Mouse (Mus musculus) liver, embryonic 16.5 days (tissue): ENCODE results near the gene Hmgb4. TPM values are rescaled to one million over a fixed set of nuclear protein-coding genes. Genes with fewer than 3 reads are reported as not detected.

Experiments
- ATAC-seq: fragments of 200-750 bp; cut with Nextera tagmentation; 2 replicates; pipeline ENCODE4 v1.8.0; 2017; ENCODE audit warnings: low read depth, mild to moderate bottlenecking, moderate number of reproducible peaks, moderate library complexity
- H3K27ac ChIP-seq: fragments of 300-500 bp; sonication (generic); 2 replicates; pipeline ENCODE4 v1.5.1; 2014; ENCODE audit warnings: mild to moderate bottlenecking, low read length
- H3K27me3 ChIP-seq: fragments of 300-500 bp; sonication (generic); 2 replicates; pipeline ENCODE4 v1.6.1; 2014; ENCODE audit warnings: low read depth, low read length, mixed read lengths; ENCODE audit not compliant: control insufficient read depth, insufficient read depth
- H3K36me3 ChIP-seq: fragments of 300-500 bp; sonication (generic); 2 replicates; pipeline ENCODE4 v1.6.1; 2014; ENCODE audit warnings: mild to moderate bottlenecking; ENCODE audit not compliant: control insufficient read depth, insufficient read depth
- H3K4me1 ChIP-seq: fragments of 300-500 bp; sonication (generic); 2 replicates; pipeline ENCODE4 v1.6.1; 2014; ENCODE audit warnings: low read depth, low read length, mixed read lengths; ENCODE audit not compliant: control insufficient read depth
- H3K4me2 ChIP-seq: fragments of 300-500 bp; sonication (generic); 2 replicates; pipeline ENCODE4 v1.6.1; 2014; ENCODE audit warnings: low read depth, low read length, mixed read lengths
- H3K4me3 ChIP-seq: fragments of 300-500 bp; sonication (generic); 2 replicates; pipeline ENCODE4 v1.5.1; 2014; ENCODE audit warnings: low read depth, mild to moderate bottlenecking, low read length
- H3K9ac ChIP-seq: fragments of 300-500 bp; sonication (generic); 2 replicates; pipeline ENCODE4 v1.6.1; 2014; ENCODE audit warnings: low read depth, low read length
- H3K9me3 ChIP-seq: fragments of 300-500 bp; sonication (generic); replicated peaks from 2 replicates; pipeline ENCODE4 v1.6.1; 2016; ENCODE audit warnings: low read length; ENCODE audit not compliant: control insufficient read depth
- WGBS: fragments of 180-500 bp; shearing (Covaris S2); extraction: QIAGEN DNeasy Blood & Tissue Kit; methylation state at CpG from one replicate; pipeline ENCODE4 v1.1.7; 2014; ENCODE audit not compliant: insufficient replicate concordance; 5-methylcytosine and 5-hydroxymethylcytosine counted together
- polyA plus RNA-seq: library from polyadenylated mRNA; unstranded; fragments of >200 nt; fragmentation: Nextera tagmentation; extraction: Ambion mirVana; gene quantifications from 2 replicates; pipeline ENCODE4 v1.2.1, GENCODE M21; 2015

The Hmgb4 gene
- polyA plus RNA-seq, 1 experiment from 2014 or later: not detected

- H3K4me3 ChIP-seq: no peak overlapping the region
- no peak overlapping the region for H3K9ac ChIP-seq
- no peak overlapping the region for H3K4me2 ChIP-seq
- WGBS: 26% methylated on average over 19 of the region's 19 CpGs
- no peaks in the 10 kb centered on the region for H3K36me3 ChIP-seq
- H3K27ac ChIP-seq: no peak overlapping the region
- H3K27me3 ChIP-seq: no peaks in the 10 kb centered on the region
- no peaks in the 10 kb centered on the region for H3K4me1 ChIP-seq
- no peak for ATAC-seq
- no peaks in the 10 kb centered on the region for H3K9me3 ChIP-seq
Measured at GRCm38 (mm10) chr4:128241075-128241853, 19.5 kb downstream of the Hmgb4 start.

- Histone ChIP-seq H3K27ac (no peak overlapping the region), H3K36me3 (no peaks in the 10 kb centered on the region), H3K4me3 (no peak overlapping the region), H3K4me2 (no peak overlapping the region), H3K9me3 (0 out of 2 replicates have a peak, but pooled peaks cover 2% of the 10 kb centered on the region), H3K27me3 (no peaks in the 10 kb centered on the region), H3K9ac (no peak overlapping the region), H3K4me1 (no peaks in the 10 kb centered on the region)
- no peak for ATAC-seq
- 43% methylated on average over 1 of the region's 1 CpGs for WGBS
Measured at GRCm38 (mm10) chr4:128239113-128239512, 21.6 kb downstream of the Hmgb4 start.

GRCm38 (mm10) chr4:128233458-128233857 is 27.3 kb downstream of the Hmgb4 start:
- Histone ChIP-seq H3K4me1 (no peaks in the 10 kb centered on the region), H3K27me3 (no peaks in the 10 kb centered on the region), H3K27ac (no peak overlapping the region), H3K4me3 (no peak overlapping the region), H3K9ac (no peak overlapping the region), H3K4me2 (no peak overlapping the region), H3K9me3 (0 out of 2 replicates have a peak, but pooled peaks cover 2% of the 10 kb centered on the region), H3K36me3 (no peaks in the 10 kb centered on the region)
- ATAC-seq: no peak
- WGBS: 67% methylated on average over 13 of the region's 13 CpGs

- Histone ChIP-seq H3K4me1 (no peaks in the 10 kb centered on the region), H3K9ac (no peak overlapping the region), H3K27ac (no peak overlapping the region), H3K9me3 (no peaks in the 10 kb centered on the region), H3K4me3 (no peak overlapping the region), H3K36me3 (no peaks in the 10 kb centered on the region), H3K27me3 (no peaks in the 10 kb centered on the region), H3K4me2 (no peak overlapping the region)
- ATAC-seq: no peak
- 44% methylated on average over 13 of the region's 13 CpGs for WGBS
Measured at GRCm38 (mm10) chr4:128227377-128228316, 33.1 kb downstream of the Hmgb4 start.

- WGBS: 47% methylated on average over 6 of the region's 6 CpGs
- no peaks in the 10 kb centered on the region for H3K9me3 ChIP-seq
- ATAC-seq: no peak
- H3K4me3 ChIP-seq: no peak overlapping the region
- no peaks in the 10 kb centered on the region for H3K4me1 ChIP-seq
- no peak overlapping the region for H3K4me2 ChIP-seq
- H3K36me3 ChIP-seq: no peaks in the 10 kb centered on the region
- H3K9ac ChIP-seq: no peak overlapping the region
- no peaks in the 10 kb centered on the region for H3K27me3 ChIP-seq
- H3K27ac ChIP-seq: no peak overlapping the region
Measured at GRCm38 (mm10) chr4:128224453-128224852, 36.3 kb downstream of the Hmgb4 start.

- Histone ChIP-seq H3K4me1 (no peaks in the 10 kb centered on the region), H3K36me3 (no peaks in the 10 kb centered on the region), H3K27me3 (no peaks in the 10 kb centered on the region), H3K9ac (no peak overlapping the region), H3K4me2 (no peak overlapping the region), H3K27ac (no peak overlapping the region), H3K9me3 (no peaks in the 10 kb centered on the region), H3K4me3 (no peak overlapping the region)
- ATAC-seq: no peak
- WGBS: 59% methylated on average over 13 of the region's 13 CpGs
Measured at GRCm38 (mm10) chr4:128217991-128218595, 42.7 kb downstream of the Hmgb4 start.
